Mouse (Mus musculus): Measurements from ENCODE around the gene Rapgef4. TPM values are rescaled to one million over a fixed set of nuclear protein-coding genes. Genes with fewer than 3 reads are reported as not detected.

The Rapgef4 gene
- polyA plus RNA-seq, 1 experiment = not detected

DNA sequence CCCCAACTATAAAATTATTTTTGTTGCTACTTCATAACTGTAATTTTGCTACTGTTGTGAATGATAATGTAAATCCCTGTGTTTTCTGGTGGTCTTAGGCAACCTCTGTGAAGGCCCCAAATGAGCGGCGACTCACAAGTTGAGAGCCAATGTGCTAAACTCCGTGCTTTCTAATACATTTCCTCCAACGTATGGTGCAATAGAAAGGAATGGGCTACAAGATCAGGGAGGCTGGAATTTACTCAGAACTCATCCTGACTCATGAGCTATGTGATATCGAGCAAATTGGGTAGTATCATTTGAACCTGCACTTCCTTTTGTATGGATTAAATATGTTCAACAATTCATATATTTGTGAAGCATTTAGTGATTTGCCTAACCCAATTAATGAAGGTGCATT, 299.5 kb downstream of the Rapgef4 start:
- H3K4me3 ChIP-seq (replicated peaks) = no peak overlapping the region
- H3K36me3 ChIP-seq (ENCODE audit: control insufficient read depth) = no peaks in the 10 kb centered on the region
- no peak for TF ChIP-seq TAL1 (IDR thresholded peaks at IDR 0.05; ENCODE audit: low read length)
- TF ChIP-seq GATA1 (IDR thresholded peaks at IDR 0.05; ENCODE audit: low read length) = no peak
- no peaks in the 10 kb centered on the region for H3K9me3 ChIP-seq (ENCODE audit: control insufficient read depth, low read length)
- H3K27me3 ChIP-seq (ENCODE audit: control insufficient read depth) = peaks cover 23% of the 10 kb centered on the region
- peaks cover 6% of the 10 kb centered on the region for H3K4me1 ChIP-seq (ENCODE audit: control insufficient read depth)

DNA sequence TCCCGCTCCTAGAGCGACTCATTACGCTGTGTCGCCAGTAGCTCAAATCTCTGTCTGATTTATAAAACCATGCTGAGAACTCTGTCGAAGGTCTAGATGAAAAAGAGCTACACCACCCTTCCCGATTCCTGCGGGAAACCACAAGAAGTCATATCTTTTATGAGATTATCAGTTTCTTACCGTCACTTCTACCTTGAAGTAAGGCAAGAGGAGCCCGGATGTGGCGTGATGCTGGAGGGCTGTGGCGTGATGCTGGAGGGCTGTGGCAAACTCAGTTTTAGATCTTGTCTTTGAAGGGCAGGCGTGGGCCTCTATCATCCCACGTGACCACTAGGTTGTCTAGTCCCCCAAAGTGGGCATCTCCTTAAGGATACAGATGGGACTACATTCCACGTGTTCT, 300.9 kb downstream of the Rapgef4 start:
- TF ChIP-seq TAL1 (IDR thresholded peaks at IDR 0.05; ENCODE audit: low read length) (no peak), GATA1 (IDR thresholded peaks at IDR 0.05; ENCODE audit: low read length) (no peak)
- peaks cover 23% of the 10 kb centered on the region for H3K27me3 ChIP-seq (ENCODE audit: control insufficient read depth)
- no peak overlapping the region for H3K4me3 ChIP-seq (replicated peaks)
- no peaks in the 10 kb centered on the region for H3K9me3 ChIP-seq (ENCODE audit: control insufficient read depth, low read length)
- H3K36me3 ChIP-seq (ENCODE audit: control insufficient read depth) = no peaks in the 10 kb centered on the region
- H3K4me1 ChIP-seq (ENCODE audit: control insufficient read depth) = peaks cover 12% of the 10 kb centered on the region

DNA sequence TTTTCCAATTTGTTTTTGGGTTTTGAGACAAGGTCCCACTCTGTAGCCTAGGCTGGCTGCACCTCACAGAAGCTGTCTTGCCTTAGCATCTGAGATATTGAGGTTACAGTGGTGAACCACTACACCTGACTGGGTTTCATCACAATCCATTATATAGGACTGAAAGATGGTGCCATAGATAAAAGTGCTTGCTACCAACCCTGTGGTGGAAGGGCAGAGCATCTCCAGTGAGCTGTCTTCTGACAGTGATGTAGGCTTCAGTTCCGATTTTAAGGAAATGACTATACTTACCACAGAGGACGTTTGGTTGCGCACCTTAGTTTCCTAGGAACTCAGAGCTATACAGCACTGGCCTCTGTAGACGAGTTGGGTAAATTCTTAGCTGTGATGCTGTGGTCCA, 301.7 kb downstream of the Rapgef4 start:
- H3K36me3 ChIP-seq (ENCODE audit: control insufficient read depth) = no peaks in the 10 kb centered on the region
- no peaks in the 10 kb centered on the region for H3K9me3 ChIP-seq (ENCODE audit: control insufficient read depth, low read length)
- H3K4me1 ChIP-seq (ENCODE audit: control insufficient read depth) = peaks cover 20% of the 10 kb centered on the region
- TF ChIP-seq TAL1 (IDR thresholded peaks at IDR 0.05; ENCODE audit: low read length) = no peak
- TF ChIP-seq GATA1 (IDR thresholded peaks at IDR 0.05; ENCODE audit: low read length) = no peak
- no peak overlapping the region for H3K4me3 ChIP-seq (replicated peaks)
- H3K27me3 ChIP-seq (ENCODE audit: control insufficient read depth) = peaks cover 23% of the 10 kb centered on the region

DNA sequence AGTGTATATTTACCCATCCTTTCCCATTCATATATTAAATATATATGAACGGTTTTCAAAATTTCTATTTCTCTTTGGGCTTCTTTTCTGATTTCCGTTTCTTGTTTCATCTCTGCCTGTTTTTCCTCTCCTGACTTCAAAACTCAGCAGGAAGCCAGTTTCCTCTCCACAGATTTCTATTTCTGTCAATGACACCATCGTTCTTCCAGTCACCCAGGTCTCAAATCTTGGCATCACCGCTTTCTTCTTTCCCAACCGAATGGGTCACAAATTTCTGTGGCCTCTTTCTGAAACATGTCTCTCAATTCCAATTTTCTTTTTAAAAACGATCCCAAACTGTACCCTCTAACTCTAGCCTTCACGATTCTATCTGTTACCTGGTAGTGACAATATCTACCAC, 303.6 kb downstream of the Rapgef4 start:
- peaks cover 7% of the 10 kb centered on the region for H3K36me3 ChIP-seq (ENCODE audit: control insufficient read depth)
- peaks cover 31% of the 10 kb centered on the region for H3K4me1 ChIP-seq (ENCODE audit: control insufficient read depth)
- H3K9me3 ChIP-seq (ENCODE audit: control insufficient read depth, low read length) = no peaks in the 10 kb centered on the region
- TF ChIP-seq TAL1 (IDR thresholded peaks at IDR 0.05; ENCODE audit: low read length) (no peak), GATA1 (IDR thresholded peaks at IDR 0.05; ENCODE audit: low read length) (no peak)
- H3K4me3 ChIP-seq (replicated peaks) = no peak overlapping the region
- H3K27me3 ChIP-seq (ENCODE audit: control insufficient read depth) = peaks cover 23% of the 10 kb centered on the region

DNA sequence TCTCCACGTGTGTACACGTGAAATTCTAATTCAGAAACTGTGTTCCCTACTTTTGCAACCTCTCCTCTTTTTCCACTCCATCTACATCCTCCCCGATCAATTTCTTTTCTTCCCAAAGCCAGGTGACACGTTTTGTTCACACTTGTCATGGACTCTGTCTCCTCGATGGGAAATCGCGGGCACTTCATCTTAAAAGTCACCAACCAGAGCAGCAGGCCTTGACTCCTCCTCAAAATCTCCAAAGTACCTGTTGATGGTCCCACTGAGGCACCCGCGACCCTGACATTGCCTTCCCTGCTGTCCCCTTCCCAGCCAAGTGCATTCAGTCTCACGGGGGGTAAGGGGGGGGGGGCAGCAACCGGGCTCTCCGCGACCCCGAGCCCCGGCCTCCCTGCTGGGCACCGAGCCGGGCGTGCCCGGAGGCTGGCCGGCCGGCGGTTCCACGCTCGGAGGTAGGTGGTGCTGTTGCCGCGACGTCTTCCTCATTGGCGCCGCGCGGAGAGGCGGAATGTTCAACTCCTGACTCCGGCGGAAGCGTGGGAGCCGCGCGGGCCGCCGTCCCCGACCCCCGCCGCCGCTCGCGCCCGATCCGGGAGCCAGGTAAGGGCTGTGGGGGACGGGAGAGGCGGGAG, 304.3 kb downstream of the Rapgef4 start, which contains the start of gene Map3k20:
Gene Map3k20 (plus strand): TSS at position 382 of the 632 bp plus-strand sequence.
- Histone ChIP-seq H3K36me3 (ENCODE audit: control insufficient read depth) (peaks cover 12% of the 10 kb centered on the region), H3K4me1 (ENCODE audit: control insufficient read depth) (peaks cover 31% of the 10 kb centered on the region), H3K4me3 (replicated peaks) (peak within 1 kb of the TSS; percentile 76), H3K9me3 (ENCODE audit: control insufficient read depth, low read length) (no peaks in the 10 kb centered on the region), H3K27me3 (ENCODE audit: control insufficient read depth) (peaks cover 23% of the 10 kb centered on the region)
- TF ChIP-seq GATA1 (IDR thresholded peaks at IDR 0.05; ENCODE audit: low read length) (no peak), TAL1 (IDR thresholded peaks at IDR 0.05; ENCODE audit: low read length) (no peak)

DNA sequence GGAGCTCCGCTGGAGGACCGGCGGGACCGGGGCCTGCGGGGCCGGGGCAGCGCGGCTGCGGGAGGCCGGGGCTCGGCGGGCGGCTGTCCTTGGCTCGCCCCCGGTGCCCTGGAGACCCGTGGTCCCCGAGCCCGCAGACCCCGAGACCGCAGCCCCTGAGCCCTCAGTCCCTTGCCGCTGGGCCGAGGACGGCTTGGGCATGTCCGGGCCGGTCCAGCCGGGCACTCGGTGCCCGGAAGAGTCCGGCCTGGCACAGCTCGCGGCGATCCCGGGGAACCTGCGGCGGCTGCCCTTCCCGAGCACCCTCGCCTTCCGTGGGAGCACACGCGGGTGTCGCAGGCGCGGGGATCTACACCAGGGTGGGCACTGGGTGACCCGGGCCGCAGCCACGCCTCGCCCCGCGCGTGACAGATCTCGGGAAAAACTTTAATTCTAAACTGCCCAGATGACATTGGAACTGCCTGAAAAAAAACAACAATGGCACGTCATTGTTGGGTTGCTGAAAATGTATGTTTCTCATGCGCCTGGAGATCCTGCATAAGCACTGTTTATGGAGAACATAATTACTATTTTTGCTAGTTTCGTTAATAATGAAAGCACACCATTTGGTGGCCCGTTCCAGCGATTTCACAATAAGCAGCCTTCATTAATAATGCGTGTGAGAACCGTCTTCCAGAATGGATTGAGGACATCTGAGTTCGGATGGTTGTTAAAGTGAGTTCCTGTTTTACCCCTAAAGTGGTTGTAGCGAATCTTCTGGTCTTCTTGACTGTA, 305.0 kb downstream of the Rapgef4 start:
- Histone ChIP-seq H3K4me3 (replicated peaks) (peak overlapping the region; percentile 76), H3K36me3 (ENCODE audit: control insufficient read depth) (peaks cover 13% of the 10 kb centered on the region), H3K27me3 (ENCODE audit: control insufficient read depth) (peaks cover 23% of the 10 kb centered on the region), H3K4me1 (ENCODE audit: control insufficient read depth) (peaks cover 31% of the 10 kb centered on the region), H3K9me3 (ENCODE audit: control insufficient read depth, low read length) (no peaks in the 10 kb centered on the region)
- TF ChIP-seq TAL1 (IDR thresholded peaks at IDR 0.05; ENCODE audit: low read length) = no peak
- TF ChIP-seq GATA1 (IDR thresholded peaks at IDR 0.05; ENCODE audit: low read length) = no peak

DNA sequence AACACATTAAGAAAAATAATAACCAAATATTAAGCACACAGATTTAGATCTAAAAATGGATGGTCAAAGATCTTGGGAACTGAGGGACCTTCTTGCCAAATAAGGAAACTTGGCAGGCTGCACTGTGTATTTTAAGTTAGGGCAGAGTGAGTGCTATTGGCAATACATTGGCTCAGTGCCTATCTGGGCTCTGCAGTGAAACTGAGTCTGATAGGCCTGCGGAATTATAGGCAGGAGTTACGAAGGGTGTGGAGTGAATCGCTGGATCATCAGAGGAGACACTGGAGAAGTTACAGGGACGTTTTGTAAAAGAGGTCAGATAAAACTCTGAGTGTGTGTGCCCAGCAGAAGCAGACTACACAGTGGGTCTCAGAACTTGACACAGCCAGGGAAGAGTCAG, 306.1 kb downstream of the Rapgef4 start:
- H3K27me3 ChIP-seq (ENCODE audit: control insufficient read depth) = peaks cover 16% of the 10 kb centered on the region
- H3K9me3 ChIP-seq (ENCODE audit: control insufficient read depth, low read length) = no peaks in the 10 kb centered on the region
- no peak; the same call in 1 of the 2 replicates for TF ChIP-seq GATA1 (IDR thresholded peaks at IDR 0.05; ENCODE audit: low read length)
- no peak for TF ChIP-seq TAL1 (IDR thresholded peaks at IDR 0.05; ENCODE audit: low read length)

DNA sequence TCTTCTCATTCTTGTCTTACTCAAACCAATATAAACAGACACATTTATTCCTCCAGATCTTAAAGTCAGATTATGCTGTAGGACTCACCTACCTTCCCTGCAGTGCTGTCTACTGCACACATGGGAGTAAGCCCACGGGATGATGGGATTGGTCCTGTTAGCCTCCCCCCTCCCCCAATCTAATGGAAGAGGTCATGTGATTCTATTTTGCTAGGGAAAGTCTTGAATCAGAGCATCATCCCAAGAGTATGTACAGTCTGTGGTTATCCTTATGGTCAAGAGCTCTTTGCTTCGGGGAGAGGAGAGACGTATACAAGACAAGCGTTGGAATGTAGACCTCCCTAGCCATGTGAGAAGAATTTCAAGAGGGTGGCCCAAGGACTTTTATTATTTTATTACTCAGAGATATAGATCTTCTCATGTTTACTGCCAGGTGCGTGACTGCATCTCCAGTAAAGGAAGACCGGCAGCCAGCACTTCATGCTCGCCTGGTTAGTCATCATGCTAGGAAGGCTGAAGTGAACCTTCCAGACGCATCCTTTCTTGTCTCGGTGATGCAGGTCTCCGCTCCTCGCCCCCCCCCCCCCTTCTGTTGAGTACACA, 308.0 kb downstream of the Rapgef4 start:
- peaks cover 31% of the 10 kb centered on the region for H3K4me1 ChIP-seq (ENCODE audit: control insufficient read depth)
- H3K9me3 ChIP-seq (ENCODE audit: control insufficient read depth, low read length) = no peaks in the 10 kb centered on the region
- peaks cover 19% of the 10 kb centered on the region for H3K36me3 ChIP-seq (ENCODE audit: control insufficient read depth)
- TF ChIP-seq TAL1 (IDR thresholded peaks at IDR 0.05; ENCODE audit: low read length) (no peak), GATA1 (IDR thresholded peaks at IDR 0.05; ENCODE audit: low read length) (no peak)
- H3K27me3 ChIP-seq (ENCODE audit: control insufficient read depth) = peaks cover 9% of the 10 kb centered on the region
- H3K4me3 ChIP-seq (replicated peaks) = no peak overlapping the region

More for the DNA sequence above, 306.1 kb downstream of the Rapgef4 start:
- Histone ChIP-seq H3K4me3 (replicated peaks) (peak overlapping the region; percentile 76), H3K36me3 (ENCODE audit: control insufficient read depth) (peaks cover 17% of the 10 kb centered on the region), H3K4me1 (ENCODE audit: control insufficient read depth) (peaks cover 31% of the 10 kb centered on the region)

DNA sequence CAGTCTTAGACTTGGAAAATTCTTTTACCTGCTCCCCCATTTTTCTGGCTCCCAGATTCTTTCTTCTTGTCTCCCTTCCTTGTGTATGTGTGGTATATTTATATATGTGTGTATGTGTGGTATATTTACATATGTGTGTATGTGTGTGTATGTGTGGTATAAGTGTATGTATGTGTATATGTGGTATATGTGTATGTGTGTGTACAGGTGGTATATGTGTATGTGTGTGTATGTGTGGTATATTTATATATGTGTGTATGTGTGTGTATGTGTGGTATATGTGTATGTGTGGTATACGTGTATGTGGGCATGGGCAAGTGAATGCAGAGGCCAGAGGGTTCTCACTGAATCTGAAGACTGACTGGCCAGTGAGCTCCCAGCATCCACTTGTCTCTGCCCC, 310.1 kb downstream of the Rapgef4 start:
- H3K4me3 ChIP-seq (replicated peaks) = no peak overlapping the region
- peaks cover 23% of the 10 kb centered on the region for H3K36me3 ChIP-seq (ENCODE audit: control insufficient read depth)
- H3K9me3 ChIP-seq (ENCODE audit: control insufficient read depth, low read length) = no peaks in the 10 kb centered on the region
- no peaks in the 10 kb centered on the region for H3K27me3 ChIP-seq (ENCODE audit: control insufficient read depth)
- TF ChIP-seq GATA1 (IDR thresholded peaks at IDR 0.05; ENCODE audit: low read length) = no peak
- no peak for TF ChIP-seq TAL1 (IDR thresholded peaks at IDR 0.05; ENCODE audit: low read length)
- peaks cover 23% of the 10 kb centered on the region for H3K4me1 ChIP-seq (ENCODE audit: control insufficient read depth)
